Mouse (Mus musculus) liver, embryonic 16.5 days (tissue): ENCODE results near the gene Rnf183. TPM values are rescaled to one million over a fixed set of nuclear protein-coding genes. Genes with fewer than 3 reads are reported as not detected.

Source experiments
- ATAC-seq: fragments of 200-750 bp; cut with Nextera tagmentation; 2 replicates; pipeline ENCODE4 v1.8.0; 2017; ENCODE audit warnings: low read depth, mild to moderate bottlenecking, moderate number of reproducible peaks, moderate library complexity
- H3K27ac ChIP-seq: fragments of 300-500 bp; sonication (generic); 2 replicates; pipeline ENCODE4 v1.5.1; 2014; ENCODE audit warnings: mild to moderate bottlenecking, low read length
- H3K27me3 ChIP-seq: fragments of 300-500 bp; sonication (generic); 2 replicates; pipeline ENCODE4 v1.6.1; 2014; ENCODE audit warnings: low read depth, low read length, mixed read lengths; ENCODE audit not compliant: control insufficient read depth, insufficient read depth
- H3K36me3 ChIP-seq: fragments of 300-500 bp; sonication (generic); 2 replicates; pipeline ENCODE4 v1.6.1; 2014; ENCODE audit warnings: mild to moderate bottlenecking; ENCODE audit not compliant: control insufficient read depth, insufficient read depth
- H3K4me1 ChIP-seq: fragments of 300-500 bp; sonication (generic); 2 replicates; pipeline ENCODE4 v1.6.1; 2014; ENCODE audit warnings: low read depth, low read length, mixed read lengths; ENCODE audit not compliant: control insufficient read depth
- H3K4me2 ChIP-seq: fragments of 300-500 bp; sonication (generic); 2 replicates; pipeline ENCODE4 v1.6.1; 2014; ENCODE audit warnings: low read depth, low read length, mixed read lengths
- H3K4me3 ChIP-seq: fragments of 300-500 bp; sonication (generic); 2 replicates; pipeline ENCODE4 v1.5.1; 2014; ENCODE audit warnings: low read depth, mild to moderate bottlenecking, low read length
- H3K9ac ChIP-seq: fragments of 300-500 bp; sonication (generic); 2 replicates; pipeline ENCODE4 v1.6.1; 2014; ENCODE audit warnings: low read depth, low read length
- H3K9me3 ChIP-seq: fragments of 300-500 bp; sonication (generic); replicated peaks from 2 replicates; pipeline ENCODE4 v1.6.1; 2016; ENCODE audit warnings: low read length; ENCODE audit not compliant: control insufficient read depth
- WGBS: fragments of 180-500 bp; shearing (Covaris S2); extraction: QIAGEN DNeasy Blood & Tissue Kit; methylation state at CpG from one replicate; pipeline ENCODE4 v1.1.7; 2014; ENCODE audit not compliant: insufficient replicate concordance; 5-methylcytosine and 5-hydroxymethylcytosine counted together
- polyA plus RNA-seq: library from polyadenylated mRNA; unstranded; fragments of >200 nt; fragmentation: Nextera tagmentation; extraction: Ambion mirVana; gene quantifications from 2 replicates; pipeline ENCODE4 v1.2.1, GENCODE M21; 2015

Rnf183 gene
- polyA plus RNA-seq, 1 experiment from 2014 or later, result not detected

DNA sequence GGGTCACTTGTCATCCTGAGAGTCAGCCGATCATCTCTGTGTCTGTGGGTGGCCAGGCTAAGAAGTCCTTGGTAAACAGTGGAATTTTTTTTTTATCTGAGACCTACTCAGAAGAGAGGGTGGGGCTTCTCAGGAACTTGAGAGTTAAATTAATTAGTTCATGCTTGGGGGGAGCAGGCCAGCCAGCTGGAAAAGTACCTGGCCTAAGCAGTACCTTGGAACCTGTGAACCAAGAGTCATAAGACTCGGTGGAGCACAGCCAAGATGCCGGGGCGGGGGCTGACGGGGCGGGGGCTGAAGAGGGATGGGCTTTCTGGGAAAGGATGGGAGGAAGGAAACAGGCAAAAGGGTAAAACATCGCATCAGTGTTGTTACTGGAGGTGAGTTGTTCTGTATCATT is 2.8 kb upstream of the Rnf183 start:
- no peak overlapping the region for H3K4me3 ChIP-seq
- 65% methylated on average over 7 of the region's 7 CpGs for WGBS
- ATAC-seq, result no peak
- no peaks in the 10 kb centered on the region for H3K4me1 ChIP-seq
- no peaks in the 10 kb centered on the region for H3K27me3 ChIP-seq
- H3K27ac ChIP-seq, result no peak overlapping the region
- H3K9ac ChIP-seq, result no peak overlapping the region
- no peak overlapping the region for H3K4me2 ChIP-seq
- no peaks in the 10 kb centered on the region for H3K36me3 ChIP-seq
- no peaks in the 10 kb centered on the region for H3K9me3 ChIP-seq

- Histone ChIP-seq H3K27me3 (no peaks in the 10 kb centered on the region), H3K4me3 (no peak overlapping the region), H3K9me3 (no peaks in the 10 kb centered on the region), H3K9ac (no peak overlapping the region), H3K4me2 (no peak overlapping the region), H3K4me1 (peaks cover 1% of the 10 kb centered on the region), H3K36me3 (no peaks in the 10 kb centered on the region), H3K27ac (no peak overlapping the region)
- 62% methylated on average over 3 of the region's 3 CpGs for WGBS
- ATAC-seq, result no peak
Measured at GRCm38 (mm10) chr4:62437256-62437778, 2.3 kb upstream of the Rnf183 start.

DNA sequence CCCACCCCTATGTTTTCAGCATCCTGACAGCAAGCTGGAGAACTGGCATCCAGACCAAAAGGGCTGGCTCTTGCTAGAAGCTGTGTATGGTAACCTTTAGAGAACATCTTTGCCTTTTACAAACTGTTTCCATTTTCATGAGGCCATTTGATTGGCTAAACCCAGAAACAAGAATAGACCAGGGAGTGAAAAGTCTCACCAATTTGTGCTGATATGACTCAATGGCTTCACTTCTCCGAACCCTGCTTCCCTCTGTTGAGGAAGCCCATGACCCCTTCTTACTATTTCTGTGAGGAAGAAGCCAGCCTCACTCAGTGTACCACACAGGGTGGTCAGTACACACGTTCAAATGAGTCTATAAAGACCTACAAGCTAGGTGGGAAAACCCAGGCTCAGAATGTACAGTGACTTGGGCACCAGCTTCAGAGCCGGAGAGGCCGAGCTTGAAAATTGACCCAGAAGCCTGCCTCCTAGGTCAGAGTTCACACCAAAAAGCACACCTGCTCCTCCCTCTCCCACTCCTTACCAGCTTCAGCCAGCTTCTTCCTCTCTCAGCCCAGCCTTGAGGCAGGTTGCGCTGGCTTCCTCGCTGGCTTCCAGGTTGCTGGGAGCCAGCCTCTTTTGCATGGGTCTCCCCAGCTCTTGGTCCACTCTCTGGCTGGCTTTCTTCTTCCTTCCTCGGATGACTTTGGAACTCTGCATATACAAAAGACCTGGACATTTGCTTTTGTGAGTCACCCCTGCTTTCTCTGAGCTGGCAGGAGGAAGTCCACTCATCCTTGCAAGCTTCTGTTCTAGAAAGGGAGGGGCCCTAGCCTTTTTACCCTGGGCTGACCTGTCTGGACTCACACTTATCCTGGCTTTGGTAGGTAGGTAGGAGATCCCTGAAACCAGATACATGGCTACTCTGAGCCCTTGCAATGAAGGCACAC is 847 bp downstream of the Rnf183 start:
- no peaks in the 10 kb centered on the region for H3K9me3 ChIP-seq
- WGBS, result 67% methylated on average over 7 of the region's 7 CpGs
- ATAC-seq, result no peak
- no peaks in the 10 kb centered on the region for H3K27me3 ChIP-seq
- H3K4me1 ChIP-seq, result peaks cover 13% of the 10 kb centered on the region
- no peak overlapping the region for H3K4me3 ChIP-seq
- H3K4me2 ChIP-seq, result no peak overlapping the region
- no peak overlapping the region for H3K27ac ChIP-seq
- no peak overlapping the region for H3K9ac ChIP-seq
- no peaks in the 10 kb centered on the region for H3K36me3 ChIP-seq

DNA sequence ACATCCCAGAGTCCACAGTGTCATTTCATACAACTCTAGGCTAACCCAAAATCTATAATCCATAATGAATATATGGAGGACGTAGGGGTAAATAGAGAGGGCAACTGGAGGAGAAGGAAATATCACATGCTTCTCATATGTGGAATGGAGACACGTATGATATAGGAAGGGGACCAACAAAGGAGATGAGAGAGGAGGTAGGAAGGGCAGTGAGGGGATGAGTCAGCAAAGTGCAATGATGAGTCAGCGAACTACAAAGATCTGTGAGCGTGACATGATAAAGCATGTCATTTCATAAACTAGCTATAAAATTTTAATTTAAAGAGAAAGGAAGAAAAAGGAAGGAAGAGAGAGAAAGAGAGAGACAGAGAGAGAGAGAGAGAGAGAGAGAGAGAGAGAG is 3.5 kb downstream of the Rnf183 start:
- H3K36me3 ChIP-seq, result no peaks in the 10 kb centered on the region
- H3K27me3 ChIP-seq, result no peaks in the 10 kb centered on the region
- peaks cover 13% of the 10 kb centered on the region for H3K4me1 ChIP-seq
- H3K27ac ChIP-seq, result peak overlapping the region; percentile 52
- peak; percentile 80 for ATAC-seq
- no peak overlapping the region for H3K4me3 ChIP-seq
- whole genome bisulfite sequencing, result 30% methylated on average over 4 of the region's 4 CpGs
- no peak overlapping the region for H3K4me2 ChIP-seq
- H3K9me3 ChIP-seq, result no peaks in the 10 kb centered on the region
- H3K9ac ChIP-seq, result no peak overlapping the region

DNA sequence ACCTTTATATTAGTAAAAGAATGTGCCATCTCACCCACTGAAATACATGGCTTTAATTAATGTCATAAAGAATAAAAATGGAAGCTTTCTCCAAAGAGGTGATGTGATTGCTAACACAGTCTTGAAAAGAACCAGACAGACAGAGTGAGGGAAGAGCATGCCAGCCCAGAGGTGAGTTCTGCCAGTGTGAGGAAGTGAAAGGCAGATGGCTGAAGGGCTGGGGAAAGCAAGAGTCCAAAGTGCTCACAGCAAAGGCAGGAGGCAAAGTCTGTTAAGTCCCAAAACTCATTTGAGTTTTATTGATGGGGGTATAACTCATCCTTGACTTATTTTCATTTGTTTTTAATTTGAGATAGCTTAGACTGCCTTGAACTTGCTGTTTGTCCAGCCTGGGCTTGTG is 4.4 kb downstream of the Rnf183 start:
- no peaks in the 10 kb centered on the region for H3K9me3 ChIP-seq
- no peak overlapping the region for H3K27ac ChIP-seq
- H3K27me3 ChIP-seq, result no peaks in the 10 kb centered on the region
- H3K4me3 ChIP-seq, result no peak overlapping the region
- H3K4me2 ChIP-seq, result no peak overlapping the region
- no peak overlapping the region for H3K9ac ChIP-seq
- peaks cover 13% of the 10 kb centered on the region for H3K4me1 ChIP-seq
- no peaks in the 10 kb centered on the region for H3K36me3 ChIP-seq
- ATAC-seq, result no peak

DNA sequence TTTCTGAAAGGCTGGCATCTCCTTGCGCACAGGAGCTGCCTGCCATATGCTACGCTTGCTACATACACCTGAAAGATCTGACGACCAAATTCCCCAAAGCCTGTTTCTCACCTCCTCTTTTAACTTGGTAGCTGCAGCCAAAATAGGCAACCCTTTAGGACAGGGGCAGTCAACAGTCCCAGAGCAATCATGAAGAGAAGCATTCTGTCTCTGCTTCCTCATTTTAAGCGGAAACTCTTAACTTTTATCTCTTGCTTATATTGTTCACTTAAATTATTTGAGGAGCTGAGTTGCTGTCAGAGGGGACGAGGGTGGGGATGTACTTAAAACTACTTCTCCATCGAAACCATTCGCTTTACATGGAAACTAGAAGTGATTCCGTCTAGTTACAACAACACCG is 5.4 kb downstream of the Rnf183 start:
- H3K4me2 ChIP-seq, result no peak overlapping the region
- H3K36me3 ChIP-seq, result peaks cover 6% of the 10 kb centered on the region; the same call in 1 of the 2 replicates
- no peak overlapping the region for H3K27ac ChIP-seq
- no peaks in the 10 kb centered on the region for H3K9me3 ChIP-seq
- ATAC-seq, result no peak
- peaks cover 13% of the 10 kb centered on the region for H3K4me1 ChIP-seq
- H3K27me3 ChIP-seq, result no peaks in the 10 kb centered on the region
- H3K4me3 ChIP-seq, result no peak overlapping the region
- H3K9ac ChIP-seq, result no peak overlapping the region
- WGBS, result 71% methylated on average over 9 of the region's 9 CpGs

- no peak overlapping the region for H3K4me3 ChIP-seq
- no peaks in the 10 kb centered on the region for H3K9me3 ChIP-seq
- H3K4me2 ChIP-seq, result no peak overlapping the region
- H3K9ac ChIP-seq, result no peak overlapping the region
- no peaks in the 10 kb centered on the region for H3K27me3 ChIP-seq
- ATAC-seq, result peak; percentile 15; the same call in 1 of the 2 replicates
- peaks cover 18% of the 10 kb centered on the region for H3K36me3 ChIP-seq
- 69% methylated on average over 17 of the region's 17 CpGs for WGBS
- H3K4me1 ChIP-seq, result peaks cover 13% of the 10 kb centered on the region
- no peak overlapping the region for H3K27ac ChIP-seq
Measured at GRCm38 (mm10) chr4:62427978-62428758, 6.9 kb downstream of the Rnf183 start.

DNA sequence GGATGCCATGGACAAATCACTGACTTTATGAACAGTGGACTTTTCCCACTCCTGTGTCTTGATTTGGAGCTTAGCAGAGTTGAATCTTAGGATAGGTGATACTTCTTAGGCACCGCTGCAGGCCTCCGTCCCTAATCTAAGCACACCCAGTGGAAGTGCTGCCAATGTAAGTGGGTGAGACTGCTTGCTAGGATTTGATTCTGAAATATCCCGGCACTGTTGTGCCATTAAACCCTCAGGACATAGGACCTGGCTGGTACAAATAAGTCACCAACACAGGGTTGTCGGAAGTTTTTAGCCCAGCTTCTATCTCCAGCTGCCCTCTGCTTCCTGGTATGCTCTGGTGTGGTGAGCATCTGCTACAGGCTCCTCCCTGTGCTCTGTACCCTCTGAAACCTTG is 9.2 kb downstream of the Rnf183 start:
- Histone ChIP-seq H3K27ac (no peak overlapping the region), H3K9me3 (no peaks in the 10 kb centered on the region), H3K4me2 (no peak overlapping the region), H3K4me3 (no peak overlapping the region), H3K9ac (no peak overlapping the region), H3K4me1 (peaks cover 1% of the 10 kb centered on the region; the same call in 1 of the 2 replicates), H3K36me3 (peaks cover 38% of the 10 kb centered on the region), H3K27me3 (no peaks in the 10 kb centered on the region)
- no peak for ATAC-seq
- 88% methylated on average over 4 of the region's 4 CpGs for WGBS

DNA sequence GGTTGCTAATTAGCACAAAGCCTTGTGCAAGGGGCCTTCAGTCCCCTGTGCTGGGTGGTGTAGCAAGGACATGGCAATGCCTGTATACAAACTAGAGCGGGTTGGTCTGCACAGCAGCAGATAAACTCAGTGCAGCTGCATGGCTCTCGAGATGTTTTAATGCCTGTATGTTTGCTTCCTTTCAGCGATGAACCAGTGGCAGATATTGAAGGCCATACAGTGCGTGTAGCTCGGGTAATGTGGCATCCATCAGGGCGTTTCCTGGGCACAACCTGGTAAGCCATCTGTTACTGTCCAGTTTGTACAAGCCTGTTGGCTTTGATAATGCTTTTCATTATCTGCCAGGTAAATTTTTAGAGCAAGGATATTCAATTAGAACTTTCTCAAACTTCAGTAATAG is 16.0 kb downstream of the Rnf183 start:
- no peak for ATAC-seq
- 79% methylated on average over 6 of the region's 6 CpGs for WGBS
- Histone ChIP-seq H3K27me3 (no peaks in the 10 kb centered on the region), H3K9me3 (no peaks in the 10 kb centered on the region), H3K4me1 (no peaks in the 10 kb centered on the region), H3K4me2 (no peak overlapping the region), H3K27ac (no peak overlapping the region), H3K9ac (no peak overlapping the region), H3K4me3 (no peak overlapping the region), H3K36me3 (peaks cover 88% of the 10 kb centered on the region)
